Mouse (Mus musculus): ENCODE results near the gene Zbtb42. TPM values are rescaled to one million over a fixed set of nuclear protein-coding genes. Genes with fewer than 3 reads are reported as not detected.
A peak's percentile ranks its signal among the peaks of the same experiment; 100 is the strongest.

The Zbtb42 gene
- polyA plus RNA-seq, 1 experiment from 2014 or later = 7.5 TPM

DNA sequence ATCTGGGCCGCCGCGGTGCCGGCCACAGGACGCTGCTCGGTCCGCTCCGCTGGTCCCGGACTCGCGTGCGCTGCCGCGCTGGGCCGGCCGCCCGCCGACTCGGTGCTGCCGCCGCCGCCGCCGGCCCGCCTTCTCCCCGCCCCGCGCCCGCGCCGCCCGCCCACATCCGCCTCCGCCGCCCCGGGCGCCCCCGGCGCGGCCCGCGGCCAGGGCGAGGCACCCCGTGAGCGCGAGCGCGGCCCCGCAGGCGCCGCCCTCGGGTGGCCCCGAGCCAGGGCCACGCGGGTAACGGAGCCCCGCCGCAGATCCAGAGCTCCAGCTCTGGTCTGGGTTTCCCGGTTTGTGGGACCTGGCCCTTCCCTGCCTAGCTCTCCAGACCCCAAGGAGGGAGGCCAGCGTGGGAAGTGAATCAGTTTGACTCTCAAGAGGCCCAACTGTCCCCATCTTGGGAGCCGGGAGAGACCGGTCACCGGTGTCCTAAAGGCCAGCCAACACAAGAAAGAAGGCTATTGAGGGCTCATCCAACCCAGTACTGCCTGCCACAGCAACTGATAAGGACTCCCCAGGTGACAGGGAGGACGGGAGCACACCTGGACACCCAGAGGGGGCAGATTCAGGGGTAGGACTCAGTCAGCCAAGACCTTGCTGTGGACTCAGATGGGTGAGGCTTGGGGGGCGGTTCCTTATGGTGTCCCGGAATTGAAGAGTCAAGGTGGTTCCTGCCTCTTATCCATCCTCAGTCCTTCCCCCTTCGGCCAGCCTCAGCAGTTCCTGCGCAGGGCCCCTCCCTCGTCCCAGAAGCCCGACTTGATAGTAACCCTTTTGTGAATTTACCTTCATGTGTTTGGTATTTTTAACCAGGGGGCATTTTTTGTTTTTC lies 4.3 kb upstream of the Zbtb42 start, which contains the start of gene Akt1:
Akt1 (minus strand) TSS at position 753 of the 880 bp plus-strand sequence.
- peaks cover 20% of the 10 kb centered on the region for H3K36me3 ChIP-seq
- H3K9ac ChIP-seq = peak within 1 kb of the TSS; percentile 100
- peak within 1 kb of the TSS; percentile 96 for H3K27ac ChIP-seq
- WGBS = under 1% methylated on average over 62 of the region's 70 CpGs
- peaks cover 60% of the 10 kb centered on the region for H3K4me1 ChIP-seq
- peak; percentile 5; the same call in 1 of the 2 replicates for ATAC-seq (ENCODE audit: low FRiP score)
- H3K4me3 ChIP-seq = peak within 1 kb of the TSS; percentile 99
- peaks cover 24% of the 10 kb centered on the region for H3K27me3 ChIP-seq
- H3K9me3 ChIP-seq (replicated peaks) = no peaks in the 10 kb centered on the region
- H3K4me2 ChIP-seq (replicated peaks) = peak within 1 kb of the TSS; percentile 91

DNA sequence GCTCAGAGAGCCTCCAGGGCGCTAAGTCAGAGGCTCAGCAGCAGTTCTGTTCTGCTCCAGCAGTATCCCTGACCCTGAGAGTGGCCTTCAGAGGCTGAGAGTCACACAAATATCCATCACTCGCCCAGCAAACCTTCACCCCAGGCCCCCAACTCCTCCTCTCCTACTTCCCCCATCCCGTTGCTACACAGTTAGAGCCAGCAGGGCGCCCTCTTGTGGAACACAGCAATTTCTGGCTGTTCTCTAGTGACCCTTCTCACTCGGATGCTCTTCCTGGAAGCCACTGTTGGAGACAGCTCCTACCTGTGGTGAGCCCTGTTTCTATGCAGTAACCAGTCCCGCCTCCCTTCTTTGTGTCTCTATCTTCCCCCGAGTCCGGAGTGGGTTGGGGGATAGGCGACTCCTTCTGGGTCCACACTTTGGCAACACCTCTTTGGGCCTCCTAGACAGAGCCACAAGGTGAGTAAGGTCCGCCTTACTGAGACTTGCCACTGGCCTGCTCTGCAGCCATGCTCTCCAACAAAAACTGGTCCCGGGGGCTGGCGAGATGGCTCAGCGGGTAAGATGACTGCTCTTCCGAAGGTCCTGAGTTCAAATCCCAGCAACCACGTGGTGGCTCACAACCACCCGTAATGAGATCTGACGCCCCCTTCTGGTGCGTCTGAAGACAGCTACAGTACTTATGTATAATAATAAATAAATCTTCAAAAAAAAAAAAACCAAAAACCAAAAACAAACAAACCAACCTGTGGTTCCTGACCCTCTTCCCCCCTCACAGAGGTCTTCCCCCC lies 3.2 kb upstream of the Zbtb42 start:
- Histone ChIP-seq H3K9ac (0 out of 2 replicates have a peak overlapping the region, but pooled peaks have one; percentile 100), H3K27ac (peak overlapping the region; percentile 96), H3K27me3 (peaks cover 34% of the 10 kb centered on the region), H3K9me3 (replicated peaks) (no peaks in the 10 kb centered on the region), H3K4me1 (peaks cover 60% of the 10 kb centered on the region), H3K4me2 (replicated peaks) (peak overlapping the region; percentile 91), H3K4me3 (peak overlapping the region; percentile 99), H3K36me3 (peaks cover 9% of the 10 kb centered on the region)
- 17% methylated on average over 18 of the region's 18 CpGs for WGBS
- peak; percentile 40 for ATAC-seq (ENCODE audit: low FRiP score)

- Histone ChIP-seq H3K4me2 (replicated peaks) (no peak overlapping the region), H3K27ac (no peak overlapping the region), H3K9ac (no peak overlapping the region), H3K9me3 (replicated peaks) (no peaks in the 10 kb centered on the region), H3K27me3 (peaks cover 51% of the 10 kb centered on the region), H3K36me3 (no peaks in the 10 kb centered on the region), H3K4me3 (no peak overlapping the region), H3K4me1 (peaks cover 45% of the 10 kb centered on the region)
- ATAC-seq (ENCODE audit: low FRiP score) = no peak
- 63% methylated on average over 5 of the region's 5 CpGs for WGBS
These were observed 1.6 kb upstream of the Zbtb42 start for GRCm38 (mm10) chr12:112677076-112677475.

DNA sequence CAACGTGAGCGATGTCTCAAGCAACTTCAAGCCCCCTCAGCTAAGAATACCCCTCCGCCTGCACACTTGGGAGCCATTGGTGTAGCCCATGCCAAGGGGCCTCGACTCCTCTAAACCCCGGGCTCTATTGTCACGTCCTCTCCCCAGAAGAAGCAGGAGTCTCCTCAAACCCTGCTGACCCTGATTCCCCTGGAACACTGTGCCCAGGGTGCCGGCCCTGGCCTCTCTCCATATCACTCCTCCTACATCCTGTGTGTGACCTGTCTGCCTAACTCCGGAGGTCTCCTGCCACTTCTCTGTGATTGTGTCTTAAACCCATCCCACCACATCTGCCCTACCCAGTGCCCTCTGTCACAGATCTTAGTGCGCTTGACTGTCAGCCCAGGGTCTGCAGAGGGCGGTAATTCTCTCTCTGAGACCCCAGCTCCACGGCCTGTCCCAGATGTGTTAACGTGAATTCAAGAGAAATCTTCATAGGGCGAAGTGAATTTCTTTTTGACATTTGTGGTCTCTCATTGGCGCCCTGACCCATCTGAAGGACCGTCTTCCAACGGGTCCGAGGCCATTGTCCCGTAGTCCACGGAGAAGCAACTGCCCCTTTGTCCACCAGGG lies 579 bp upstream of the Zbtb42 start:
- peak overlapping the region; percentile 57 for H3K9ac ChIP-seq
- no peaks in the 10 kb centered on the region for H3K9me3 ChIP-seq (replicated peaks)
- ATAC-seq (ENCODE audit: low FRiP score) = no peak
- 17% methylated on average over 19 of the region's 19 CpGs for WGBS
- no peak overlapping the region; the same call in 1 of the 2 replicates for H3K27ac ChIP-seq
- H3K4me3 ChIP-seq = peak overlapping the region; percentile 49
- H3K4me2 ChIP-seq (replicated peaks) = peak overlapping the region; percentile 94
- no peaks in the 10 kb centered on the region for H3K36me3 ChIP-seq
- H3K4me1 ChIP-seq = peaks cover 35% of the 10 kb centered on the region
- peaks cover 54% of the 10 kb centered on the region for H3K27me3 ChIP-seq

DNA sequence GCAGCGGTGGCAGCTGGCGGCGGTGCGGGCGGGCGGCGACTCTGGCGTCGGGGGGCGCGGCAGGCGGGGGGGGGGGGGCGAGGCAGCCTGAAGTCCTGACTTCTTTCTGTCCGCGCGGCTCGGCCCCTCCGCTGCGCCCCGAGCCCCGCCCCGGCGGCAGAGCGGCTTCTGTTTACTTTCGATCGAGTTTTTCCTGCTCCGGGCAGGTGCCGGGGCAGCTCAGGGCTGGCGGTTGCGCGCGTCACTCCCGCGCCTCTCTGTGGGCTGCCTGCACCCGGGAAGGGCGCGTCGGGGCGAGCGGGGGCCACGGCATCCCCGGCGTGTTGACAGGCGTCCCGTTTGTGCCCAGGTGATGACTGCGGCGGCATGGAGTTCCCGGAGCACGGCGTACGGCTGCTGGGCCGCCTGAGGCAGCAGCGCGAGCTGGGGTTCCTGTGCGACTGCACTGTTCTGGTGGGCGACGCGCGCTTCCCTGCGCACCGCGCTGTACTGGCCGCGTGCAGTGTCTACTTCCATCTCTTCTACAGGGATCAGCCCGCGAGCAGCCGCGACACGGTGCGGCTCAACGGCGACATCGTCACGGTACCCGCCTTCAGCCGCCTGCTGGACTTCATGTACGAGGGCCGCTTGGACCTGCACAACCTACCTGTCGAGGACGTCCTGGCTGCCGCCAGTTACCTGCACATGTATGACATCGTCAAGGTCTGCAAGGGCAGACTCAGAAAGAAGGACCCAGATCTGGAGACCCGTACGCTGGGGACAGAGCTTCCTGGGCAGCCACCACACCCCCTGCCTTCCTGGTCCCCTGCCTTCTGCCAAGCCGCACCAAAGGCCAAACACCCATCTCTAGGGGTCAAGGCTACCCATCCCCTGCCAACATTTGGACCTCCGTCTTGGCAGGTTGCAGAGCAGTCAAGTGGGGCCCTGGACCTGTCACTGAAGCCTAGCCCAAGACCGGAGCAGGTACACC lies 684 bp downstream of the Zbtb42 start:
- Histone ChIP-seq H3K9me3 (replicated peaks) (no peaks in the 10 kb centered on the region), H3K4me1 (peaks cover 38% of the 10 kb centered on the region), H3K27me3 (peaks cover 54% of the 10 kb centered on the region), H3K27ac (no peak overlapping the region), H3K4me3 (peak overlapping the region; percentile 49), H3K36me3 (no peaks in the 10 kb centered on the region), H3K4me2 (replicated peaks) (peak overlapping the region; percentile 94), H3K9ac (peak overlapping the region; percentile 57)
- 0 out of 2 replicates have a peak, but pooled peaks have one; percentile 14 for ATAC-seq (ENCODE audit: low FRiP score)
- 3% methylated on average over 62 of the region's 87 CpGs for WGBS

GRCm38 (mm10) chr12:112683351-112683750 lies 4.7 kb downstream of the Zbtb42 start:
- Histone ChIP-seq H3K4me1 (peaks cover 19% of the 10 kb centered on the region; the same call in 1 of the 2 replicates), H3K4me3 (no peak overlapping the region), H3K27me3 (peaks cover 41% of the 10 kb centered on the region), H3K4me2 (replicated peaks) (no peak overlapping the region), H3K9me3 (replicated peaks) (no peaks in the 10 kb centered on the region), H3K27ac (no peak overlapping the region), H3K9ac (no peak overlapping the region), H3K36me3 (no peaks in the 10 kb centered on the region)
- WGBS = 43% methylated on average over 7 of the region's 7 CpGs
- no peak for ATAC-seq (ENCODE audit: low FRiP score)

GRCm38 (mm10) chr12:112688458-112688857 lies 9.8 kb downstream of the Zbtb42 start:
- 80% methylated on average over 15 of the region's 15 CpGs for WGBS
- H3K9ac ChIP-seq = no peak overlapping the region
- H3K27me3 ChIP-seq = no peaks in the 10 kb centered on the region
- no peak overlapping the region for H3K4me3 ChIP-seq
- no peaks in the 10 kb centered on the region for H3K36me3 ChIP-seq
- H3K4me1 ChIP-seq = peaks cover 9% of the 10 kb centered on the region
- no peaks in the 10 kb centered on the region for H3K9me3 ChIP-seq (replicated peaks)
- no peak overlapping the region for H3K4me2 ChIP-seq (replicated peaks)
- no peak for ATAC-seq (ENCODE audit: low FRiP score)
- no peak overlapping the region for H3K27ac ChIP-seq

DNA sequence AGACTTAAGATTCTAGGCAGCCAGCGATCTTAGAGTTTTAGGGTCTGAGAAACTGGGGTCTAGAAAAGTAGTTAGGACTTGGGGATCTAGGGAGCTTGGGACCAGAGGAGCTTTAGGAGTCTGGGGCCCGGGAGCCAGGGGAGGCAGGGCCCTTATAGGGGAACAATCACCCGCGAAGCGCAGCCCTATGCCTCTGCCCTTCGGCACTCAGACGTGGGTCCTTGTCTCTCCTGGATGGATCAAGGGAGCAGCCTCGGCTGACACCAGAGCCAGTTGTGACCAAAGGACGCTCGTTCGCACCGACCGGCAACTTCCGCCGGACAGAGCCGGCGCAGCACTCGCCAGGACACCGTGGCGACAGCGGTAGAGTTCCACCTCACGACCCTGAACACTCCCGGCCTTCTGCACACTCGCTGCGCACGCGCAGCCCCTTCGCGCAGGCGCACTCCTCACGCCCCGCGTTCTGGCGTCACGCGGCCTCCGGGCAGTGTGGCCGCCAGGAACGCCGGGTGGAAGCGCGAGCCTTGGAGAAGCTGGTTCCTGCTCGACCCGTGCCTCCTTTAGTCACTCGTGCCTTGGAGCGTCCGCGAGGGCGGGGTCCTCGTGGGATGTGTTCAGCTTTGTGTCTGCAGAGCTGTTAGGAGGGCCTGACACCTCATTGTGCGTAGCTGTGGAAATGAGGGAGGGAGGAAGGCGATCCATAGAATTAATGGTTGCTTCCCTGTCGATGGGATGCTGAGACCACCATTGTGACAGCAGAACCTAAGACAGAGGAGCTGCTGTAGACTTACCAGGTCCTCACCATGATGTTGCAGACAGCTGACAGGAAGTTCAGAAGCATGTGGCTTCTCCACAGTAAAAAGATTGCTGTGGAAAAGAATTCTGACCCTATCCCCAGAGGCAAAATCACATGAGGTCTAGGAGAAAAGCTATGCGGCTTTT lies 14.8 kb downstream of the Zbtb42 start:
- Histone ChIP-seq H3K27ac (peak overlapping the region; percentile 91), H3K9me3 (replicated peaks) (no peaks in the 10 kb centered on the region), H3K27me3 (peaks cover 5% of the 10 kb centered on the region; the same call in 1 of the 2 replicates), H3K4me3 (peak overlapping the region; percentile 73), H3K4me1 (peaks cover 15% of the 10 kb centered on the region), H3K36me3 (no peaks in the 10 kb centered on the region), H3K4me2 (replicated peaks) (peak overlapping the region; percentile 88), H3K9ac (peak overlapping the region; percentile 95)
- ATAC-seq (ENCODE audit: low FRiP score) = peak; percentile 94
- WGBS = 3% methylated on average over 54 of the region's 54 CpGs

- Histone ChIP-seq H3K4me2 (replicated peaks) (peak overlapping the region; percentile 88), H3K27me3 (peaks cover 11% of the 10 kb centered on the region; the same call in 1 of the 2 replicates), H3K4me3 (peak overlapping the region; percentile 73), H3K27ac (peak overlapping the region; percentile 91), H3K4me1 (peaks cover 15% of the 10 kb centered on the region), H3K36me3 (no peaks in the 10 kb centered on the region), H3K9ac (peak overlapping the region; percentile 95), H3K9me3 (replicated peaks) (no peaks in the 10 kb centered on the region)
- ATAC-seq (ENCODE audit: low FRiP score) = no peak
- 82% methylated on average over 10 of the region's 10 CpGs for WGBS
These were observed 15.5 kb downstream of the Zbtb42 start for GRCm38 (mm10) chr12:112694127-112694475.

DNA sequence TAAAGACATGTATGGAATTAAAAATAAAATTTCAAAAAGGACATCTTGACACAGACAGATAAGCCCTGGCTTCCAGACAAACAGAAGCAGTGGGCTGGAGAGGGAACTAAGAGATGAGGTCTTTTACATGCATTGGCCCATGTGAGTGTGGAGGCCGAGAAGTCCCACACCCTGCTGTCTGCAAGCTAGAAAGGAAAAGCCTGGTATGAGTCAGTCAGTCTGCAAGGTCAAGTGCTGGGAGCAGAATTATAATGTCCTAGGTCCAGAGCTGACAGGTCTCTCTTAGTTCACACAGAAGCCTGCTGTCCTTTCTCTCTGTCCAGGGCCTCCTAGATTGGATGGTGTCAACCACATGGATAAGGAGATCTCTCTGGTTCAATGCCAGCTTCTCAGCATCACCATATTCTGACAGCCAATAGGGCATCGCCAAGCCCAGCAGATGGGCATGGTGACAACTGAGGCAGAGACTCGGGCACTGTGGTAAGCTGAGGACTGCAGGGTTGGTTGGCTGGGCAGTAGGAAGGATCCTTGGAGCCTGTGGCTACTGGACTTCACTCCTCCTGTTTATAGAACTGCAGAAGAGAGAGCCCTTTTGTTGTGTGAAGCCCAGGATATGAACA lies 18.3 kb downstream of the Zbtb42 start:
- Histone ChIP-seq H3K4me2 (replicated peaks) (no peak overlapping the region), H3K27me3 (peaks cover 38% of the 10 kb centered on the region), H3K9me3 (replicated peaks) (no peaks in the 10 kb centered on the region), H3K27ac (no peak overlapping the region), H3K9ac (no peak overlapping the region), H3K36me3 (no peaks in the 10 kb centered on the region), H3K4me3 (no peak overlapping the region), H3K4me1 (peaks cover 25% of the 10 kb centered on the region)
- no peak for ATAC-seq (ENCODE audit: low FRiP score)
- WGBS = 86% methylated on average over 3 of the region's 3 CpGs
